Mouse (Mus musculus) adrenal gland, adult (tissue): Measurements from ENCODE around the gene Gga3.
"Not testable (repeated sequence)": the region's sequence is repeated elsewhere in the genome, so short reads cannot be mapped to it uniquely, and the experiment has no call there.

ENCODE experiments used
- DNase-seq, 2 experiments: peaks; one replicate each; pipeline ENCODE4 v3.0.0; 2022 to 2023; ENCODE audit warnings: low spot score in 1 of 2; ENCODE audit not compliant: inconsistent age in 2 of 2

Gga3 gene

GRCm38 (mm10) chr11:115603476-115604303 lies at the start of gene Gga3, which contains the start of gene Mrps7:
TSS of gene Gga3 (minus strand) at chr11:115604051.
TSS of gene Mrps7 (plus strand) at chr11:115603925.
- DNase-seq, result peak; percentile 95 to 98

DNA sequence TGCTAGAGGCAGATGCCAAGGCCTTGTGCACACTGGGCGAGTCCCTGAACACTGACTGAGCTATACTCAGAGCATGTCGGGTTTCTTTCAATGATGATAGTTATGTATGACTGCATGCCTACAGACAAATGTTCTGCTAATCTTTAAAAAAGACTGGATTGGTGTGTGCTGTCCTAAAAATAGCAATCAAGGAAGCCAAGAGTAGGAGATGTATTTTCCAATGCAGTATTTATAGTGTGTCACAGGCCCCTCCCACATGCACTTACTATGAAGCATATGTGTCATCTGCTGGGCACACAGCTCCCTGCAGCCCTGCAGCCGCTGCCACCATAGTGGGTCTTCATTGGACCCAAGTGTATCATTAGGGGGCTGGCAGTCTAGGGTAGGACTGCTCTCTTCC lies 49.3 kb upstream of the Gga3 start:
- no peak for DNase-seq

GRCm38 (mm10) chr11:115651680-115652079 lies 47.8 kb upstream of the Gga3 start:
- no peak for DNase-seq

- DNase-seq, result no peak
Observed at GRCm38 (mm10) chr11:115649706-115650105, 45.9 kb upstream of the Gga3 start.

- DNase-seq, result peak in 1 of 2 experiments; percentile 86
Observed at GRCm38 (mm10) chr11:115647459-115647858, 43.6 kb upstream of the Gga3 start.

DNA sequence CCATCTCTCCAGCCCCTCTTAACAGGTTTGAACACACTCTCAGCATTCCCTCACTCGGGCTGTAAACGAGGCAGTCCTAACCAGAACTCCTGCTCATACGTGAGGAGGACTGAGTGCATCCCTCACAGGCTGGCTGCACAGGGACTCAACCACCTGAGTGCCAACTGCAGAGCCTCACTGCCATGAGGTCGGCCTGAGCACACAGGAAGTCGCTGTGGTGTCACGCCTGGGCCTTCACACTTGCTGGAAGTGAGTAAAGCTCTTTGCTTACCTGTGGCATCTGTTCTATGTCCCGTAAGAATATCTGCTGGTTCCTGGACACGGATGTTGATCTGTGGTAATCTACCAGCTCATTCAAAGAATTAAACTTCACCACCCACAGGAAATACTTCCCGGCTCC lies 42.6 kb upstream of the Gga3 start:
- DNase-seq, result no peak

DNA sequence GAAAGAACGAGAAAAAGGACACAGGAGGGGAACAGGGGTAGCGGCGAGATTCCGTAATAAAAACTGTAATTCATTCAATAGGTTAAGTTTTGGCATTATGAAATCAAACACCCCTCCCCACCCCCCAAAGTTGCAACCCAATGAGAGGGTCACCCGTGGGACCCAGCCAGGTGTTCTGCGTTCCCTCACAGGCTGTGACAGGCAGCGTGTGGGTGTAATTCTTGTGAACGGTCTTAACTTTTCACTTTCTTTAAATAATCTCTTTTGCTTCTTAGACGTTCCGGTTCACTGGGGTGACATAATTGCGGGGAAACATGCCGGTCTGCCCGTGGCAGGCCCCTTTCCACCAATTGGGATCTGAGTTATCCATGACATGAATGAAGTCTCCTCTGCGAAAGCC lies 41.6 kb upstream of the Gga3 start:
- not testable (repeated sequence) for DNase-seq

- no peak for DNase-seq
Observed at GRCm38 (mm10) chr11:115644308-115644707, 40.5 kb upstream of the Gga3 start.

GRCm38 (mm10) chr11:115643265-115643664 lies 39.4 kb upstream of the Gga3 start:
- DNase-seq, result no peak

DNA sequence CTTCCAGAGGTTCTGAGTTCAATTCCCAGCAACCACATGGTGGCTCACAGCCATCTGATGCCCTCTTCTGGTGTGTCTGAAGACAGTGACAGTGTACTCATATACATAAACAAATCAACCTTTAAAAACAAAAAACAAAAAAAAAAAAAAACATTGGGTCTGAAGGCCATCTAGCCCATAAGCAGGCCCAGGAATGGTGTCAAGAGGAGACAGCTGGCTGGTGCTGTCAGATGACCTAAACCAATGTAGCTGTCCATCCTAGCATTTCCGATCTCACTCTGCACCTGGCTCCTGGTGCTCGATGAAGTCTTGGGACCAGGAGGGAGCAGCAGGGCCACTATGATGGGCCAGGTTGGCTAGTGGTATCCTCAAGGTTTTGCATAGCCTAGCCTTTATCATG lies 38.9 kb upstream of the Gga3 start:
- DNase-seq, result no peak

DNA sequence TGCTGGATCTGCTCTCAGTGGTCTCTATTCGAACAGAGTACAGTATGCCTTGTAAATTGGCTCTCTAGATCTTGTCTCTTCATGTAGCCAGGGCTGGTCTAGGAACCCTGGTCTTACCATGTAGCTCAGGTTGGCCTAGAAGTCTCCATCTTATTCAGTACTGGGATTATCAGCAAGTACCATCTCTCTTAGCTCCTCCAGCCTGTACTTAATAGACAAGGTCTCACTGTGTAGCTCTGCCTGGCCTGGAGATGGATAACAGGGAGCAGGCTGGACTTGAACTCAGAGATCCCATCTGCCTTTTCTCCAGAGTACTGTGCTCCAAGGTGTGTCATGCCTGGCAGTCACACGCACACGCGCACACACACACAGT lies 37.8 kb upstream of the Gga3 start:
- DNase-seq, result no peak

- DNase-seq, result no peak
Observed at GRCm38 (mm10) chr11:115640978-115641663, 37.3 kb upstream of the Gga3 start.

- no peak for DNase-seq
Observed at GRCm38 (mm10) chr11:115640311-115640828, 36.5 kb upstream of the Gga3 start.

DNA sequence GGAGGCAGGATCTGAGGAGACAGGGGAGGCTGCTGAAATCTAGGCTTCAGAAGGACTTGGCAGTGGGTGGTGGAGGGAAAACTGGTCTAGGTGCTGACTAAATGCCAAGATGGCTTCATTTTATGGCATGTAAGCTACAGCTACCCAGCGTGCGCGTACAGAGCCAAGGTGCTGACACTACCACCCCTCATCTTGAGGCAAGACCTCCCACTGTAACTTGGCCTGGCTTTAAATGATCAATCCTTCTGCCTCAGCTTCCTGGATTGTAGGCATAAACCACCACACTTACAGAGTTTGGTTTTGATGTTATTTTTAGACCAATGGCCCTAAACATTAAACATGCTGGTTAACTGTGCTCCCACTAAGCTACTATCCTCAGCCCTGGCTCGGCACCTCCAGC lies 35.7 kb upstream of the Gga3 start:
- no peak for DNase-seq

- DNase-seq, result peak in 1 of 2 experiments; percentile 61
Observed at GRCm38 (mm10) chr11:115638498-115639409, 34.9 kb upstream of the Gga3 start.

GRCm38 (mm10) chr11:115636960-115637359 lies 33.1 kb upstream of the Gga3 start:
- DNase-seq, result no peak

GRCm38 (mm10) chr11:115635484-115635883 lies 31.6 kb upstream of the Gga3 start:
- no peak for DNase-seq

DNA sequence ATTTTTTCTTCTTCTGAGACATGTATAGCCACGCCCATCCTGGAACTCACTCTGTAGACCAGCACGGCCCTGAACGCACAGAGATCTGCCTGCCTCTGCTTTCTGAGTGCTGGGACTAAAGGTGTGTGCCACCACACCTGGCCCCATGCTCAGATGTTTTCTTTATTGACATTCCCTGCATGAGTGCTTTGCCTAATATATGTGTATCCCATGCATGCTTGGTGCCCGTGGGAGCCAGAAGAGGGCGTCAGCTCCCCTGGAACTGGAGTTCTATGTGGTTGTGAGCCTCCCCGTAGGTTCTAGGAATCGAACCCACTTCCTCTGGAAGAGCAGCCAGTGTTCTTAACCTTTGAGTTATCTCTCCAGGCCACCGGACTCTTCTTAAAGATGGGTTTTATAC lies 31.2 kb upstream of the Gga3 start:
- DNase-seq, result no peak

DNA sequence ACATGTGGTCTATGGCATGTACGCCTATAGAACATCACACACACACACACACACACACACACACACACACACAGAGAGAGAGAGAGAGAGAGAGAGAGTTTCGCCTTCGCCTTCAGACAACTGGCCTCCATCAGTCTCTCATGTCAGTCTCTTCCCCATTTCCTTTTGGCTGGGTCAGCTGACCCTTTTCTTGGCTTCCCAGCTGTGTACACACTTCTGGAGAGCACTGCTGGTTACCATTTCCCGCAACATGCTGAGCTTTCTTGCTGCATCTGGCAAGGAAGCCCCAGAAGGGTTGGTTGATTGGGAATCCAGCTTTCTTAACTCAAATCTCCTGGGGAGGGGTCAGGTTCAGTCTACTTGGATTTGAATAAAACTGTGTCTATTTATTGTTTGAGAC lies 30.3 kb upstream of the Gga3 start:
- no peak for DNase-seq

GRCm38 (mm10) chr11:115632862-115633261 lies 29.0 kb upstream of the Gga3 start:
- no peak for DNase-seq

GRCm38 (mm10) chr11:115632247-115632646 lies 28.4 kb upstream of the Gga3 start:
- DNase-seq, result no peak
